Mouse (Mus musculus) heart, embryonic 12.5 days (tissue): ENCODE data around the gene Dzip1l. TPM values are rescaled to one million over a fixed set of nuclear protein-coding genes. Genes with fewer than 3 reads are reported as not detected.

Experiments
- ATAC-seq: fragments of 200-750 bp; cut with Nextera tagmentation; 2 replicates; pipeline ENCODE4 v1.8.0; 2017; ENCODE audit warnings: moderate TSS enrichment, moderate library complexity; ENCODE audit not compliant: insufficient number of reproducible peaks, low FRiP score
- H3K27ac ChIP-seq: fragments of 300-500 bp; sonication (generic); 2 replicates; pipeline ENCODE4 v1.5.1; 2016; ENCODE audit warnings: mild to moderate bottlenecking, moderate library complexity; ENCODE audit not compliant: poor library complexity, severe bottlenecking
- H3K27me3 ChIP-seq: fragments of 300-500 bp; sonication (generic); replicated peaks from 2 replicates; pipeline ENCODE4 v1.6.1; 2016; ENCODE audit warnings: mild to moderate bottlenecking, moderate library complexity
- H3K36me3 ChIP-seq: fragments of 300-500 bp; sonication (generic); 2 replicates; pipeline ENCODE4 v1.6.1; 2016; ENCODE audit warnings: mild to moderate bottlenecking, moderate library complexity
- H3K4me1 ChIP-seq: fragments of 300-500 bp; sonication (generic); replicated peaks from 2 replicates; pipeline ENCODE4 v1.6.1; 2016; ENCODE audit warnings: mild to moderate bottlenecking
- H3K4me2 ChIP-seq: fragments of 300-500 bp; sonication (generic); 2 replicates; pipeline ENCODE4 v1.6.1; 2016; ENCODE audit warnings: mild to moderate bottlenecking, moderate library complexity
- H3K4me3 ChIP-seq: fragments of 300-500 bp; sonication (generic); 2 replicates; pipeline ENCODE4 v1.5.1; 2016; ENCODE audit warnings: mild to moderate bottlenecking
- H3K9ac ChIP-seq: fragments of 300-500 bp; sonication (generic); 2 replicates; pipeline ENCODE4 v1.6.1; 2016; ENCODE audit warnings: mild to moderate bottlenecking, moderate library complexity
- H3K9me3 ChIP-seq: fragments of 300-500 bp; sonication (generic); replicated peaks from 2 replicates; pipeline ENCODE4 v1.6.1; 2016; ENCODE audit warnings: mild to moderate bottlenecking, moderate library complexity
- whole genome bisulfite sequencing: fragments of 180-500 bp; shearing (Covaris S2); methylation state at CpG from one replicate; pipeline ENCODE4 v1.1.7; 2016; 5-methylcytosine and 5-hydroxymethylcytosine counted together
- polyA plus RNA-seq: library from polyadenylated mRNA; unstranded; fragments of >200 nt; fragmentation: Nextera tagmentation; extraction: Ambion mirVana; gene quantifications from 2 replicates; pipeline ENCODE4 v1.2.1, GENCODE M21; 2016

Dzip1l gene
- polyA plus RNA-seq, 1 experiment from 2014 or later = 20.5 TPM

GRCm38 (mm10) chr9:99624117-99624516 lies 5.2 kb upstream of the Dzip1l start:
- ATAC-seq = no peak
- H3K27me3 ChIP-seq = no peaks in the 10 kb centered on the region
- H3K9ac ChIP-seq = no peak overlapping the region
- no peaks in the 10 kb centered on the region for H3K36me3 ChIP-seq
- 74% methylated on average over 6 of the region's 6 CpGs for WGBS
- H3K4me2 ChIP-seq = no peak overlapping the region
- H3K4me3 ChIP-seq = no peak overlapping the region
- peaks cover 7% of the 10 kb centered on the region for H3K4me1 ChIP-seq
- no peak overlapping the region for H3K27ac ChIP-seq
- no peaks in the 10 kb centered on the region; the same call in 1 of the 2 replicates for H3K9me3 ChIP-seq

DNA sequence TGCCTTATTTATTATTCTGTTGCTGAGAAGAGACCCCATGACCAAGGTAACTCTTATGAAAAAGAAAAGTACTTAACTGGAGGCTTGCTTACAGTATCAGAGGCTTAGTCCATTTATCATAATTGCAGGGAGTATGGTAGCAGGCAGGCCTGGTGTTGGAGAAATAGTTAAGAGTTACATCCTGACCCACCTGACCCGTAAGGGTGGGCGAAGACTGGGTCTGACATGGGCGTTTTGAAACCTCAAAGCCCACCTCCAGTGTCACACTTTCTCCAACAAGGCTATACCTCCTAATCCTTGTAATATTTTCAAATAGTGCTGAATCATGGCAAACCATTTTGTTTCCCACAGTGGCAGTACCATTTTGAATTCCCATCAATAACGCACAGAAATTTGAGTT lies 715 bp upstream of the Dzip1l start:
- peak overlapping the region; percentile 87; the same call in 1 of the 2 replicates for H3K27ac ChIP-seq
- H3K27me3 ChIP-seq = no peaks in the 10 kb centered on the region
- H3K9me3 ChIP-seq = no peaks in the 10 kb centered on the region; the same call in 1 of the 2 replicates
- WGBS = 56% methylated on average over 4 of the region's 4 CpGs
- peaks cover 29% of the 10 kb centered on the region for H3K4me1 ChIP-seq
- peak overlapping the region; percentile 84; the same call in 1 of the 2 replicates for H3K4me2 ChIP-seq
- no peak for ATAC-seq
- no peak overlapping the region for H3K4me3 ChIP-seq
- peaks cover 15% of the 10 kb centered on the region for H3K36me3 ChIP-seq
- H3K9ac ChIP-seq = no peak overlapping the region

DNA sequence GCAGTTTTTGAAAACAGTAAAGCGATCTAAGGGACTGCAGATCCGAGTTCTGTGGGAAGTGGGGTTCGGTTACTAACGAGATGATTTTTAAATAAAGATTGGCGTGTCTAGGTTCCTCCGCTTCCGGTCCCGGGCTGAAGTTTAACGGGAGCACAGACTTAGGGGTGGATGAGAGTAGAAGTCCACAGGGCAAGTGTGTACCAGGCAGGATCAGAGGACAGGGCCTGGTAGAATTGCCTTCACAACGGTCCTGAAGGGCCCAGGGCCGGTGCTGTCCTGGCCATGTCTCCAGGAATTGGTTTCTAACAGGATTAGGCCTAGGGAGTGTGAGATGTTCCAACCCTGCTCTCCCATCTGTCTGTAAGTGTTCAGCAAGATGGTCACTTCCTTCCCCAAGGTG lies 775 bp downstream of the Dzip1l start:
- WGBS = under 1% methylated on average over 11 of the region's 11 CpGs
- ATAC-seq = no peak
- Histone ChIP-seq H3K36me3 (peaks cover 29% of the 10 kb centered on the region), H3K4me3 (peak overlapping the region; percentile 72), H3K9ac (peak overlapping the region; percentile 84), H3K4me2 (peak overlapping the region; percentile 84), H3K4me1 (peaks cover 37% of the 10 kb centered on the region), H3K9me3 (no peaks in the 10 kb centered on the region; the same call in 1 of the 2 replicates), H3K27me3 (no peaks in the 10 kb centered on the region), H3K27ac (peak overlapping the region; percentile 87)

DNA sequence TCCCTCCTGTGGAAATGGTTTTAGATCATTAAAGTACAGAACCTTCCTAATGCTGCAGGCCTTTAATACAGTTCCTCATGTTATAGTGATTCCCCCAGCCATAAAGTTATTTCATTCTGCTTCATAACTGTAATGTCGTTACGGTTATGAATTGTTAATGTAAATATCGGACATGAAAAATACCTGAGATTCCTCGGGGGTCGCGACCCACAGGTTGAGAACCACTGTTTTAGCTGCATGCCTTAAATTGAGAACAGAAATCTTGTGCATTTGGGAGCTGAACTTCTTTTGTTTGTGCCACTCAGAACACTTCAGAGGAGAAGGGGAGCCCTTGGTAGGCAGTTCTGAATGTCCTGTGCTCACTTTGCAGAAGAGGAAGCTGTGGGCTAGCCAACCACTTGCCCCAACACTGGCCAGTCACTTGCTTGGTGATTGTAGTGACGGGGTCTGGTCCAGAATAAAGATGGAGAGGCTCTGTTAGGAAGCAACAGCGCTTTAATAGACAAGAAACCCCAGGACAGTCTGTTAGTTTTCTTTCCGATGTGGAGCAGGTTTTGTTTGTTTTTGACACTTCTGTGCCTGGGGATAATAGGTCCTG lies 1.3 kb downstream of the Dzip1l start:
- Histone ChIP-seq H3K27ac (peak overlapping the region; percentile 87), H3K9ac (peak overlapping the region; percentile 84), H3K4me1 (peaks cover 38% of the 10 kb centered on the region), H3K9me3 (no peaks in the 10 kb centered on the region; the same call in 1 of the 2 replicates), H3K4me3 (peak overlapping the region; percentile 72), H3K4me2 (peak overlapping the region; percentile 84), H3K36me3 (peaks cover 34% of the 10 kb centered on the region), H3K27me3 (no peaks in the 10 kb centered on the region)
- ATAC-seq = no peak
- 44% methylated on average over 9 of the region's 9 CpGs for WGBS

DNA sequence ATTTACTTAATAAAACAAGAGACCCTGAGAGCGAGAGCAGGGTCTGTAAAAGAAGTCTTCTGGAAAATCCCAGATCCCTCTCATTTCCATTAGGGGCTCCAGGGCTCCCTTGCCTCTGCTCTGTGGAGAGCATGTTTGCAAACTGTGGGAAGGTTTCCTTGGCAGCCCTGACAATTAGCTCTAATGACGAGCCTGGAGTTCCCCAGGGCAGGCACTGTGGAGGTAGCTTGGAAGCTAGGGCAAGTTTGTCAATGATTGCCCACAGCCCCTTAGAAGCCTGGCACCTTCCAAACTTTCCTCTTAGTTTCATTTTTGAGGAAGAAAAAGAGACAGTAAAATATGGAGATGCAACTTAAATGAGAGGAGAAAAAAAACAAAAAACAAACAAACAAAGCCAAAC lies 2.5 kb downstream of the Dzip1l start:
- peaks cover 44% of the 10 kb centered on the region for H3K36me3 ChIP-seq
- 51% methylated on average over 2 of the region's 2 CpGs for WGBS
- peaks cover 38% of the 10 kb centered on the region for H3K4me1 ChIP-seq
- no peak overlapping the region for H3K9ac ChIP-seq
- H3K9me3 ChIP-seq = no peaks in the 10 kb centered on the region; the same call in 1 of the 2 replicates
- no peak overlapping the region for H3K27ac ChIP-seq
- no peaks in the 10 kb centered on the region for H3K27me3 ChIP-seq
- H3K4me3 ChIP-seq = no peak overlapping the region
- H3K4me2 ChIP-seq = peak overlapping the region; percentile 29; the same call in 1 of the 2 replicates
- no peak for ATAC-seq

DNA sequence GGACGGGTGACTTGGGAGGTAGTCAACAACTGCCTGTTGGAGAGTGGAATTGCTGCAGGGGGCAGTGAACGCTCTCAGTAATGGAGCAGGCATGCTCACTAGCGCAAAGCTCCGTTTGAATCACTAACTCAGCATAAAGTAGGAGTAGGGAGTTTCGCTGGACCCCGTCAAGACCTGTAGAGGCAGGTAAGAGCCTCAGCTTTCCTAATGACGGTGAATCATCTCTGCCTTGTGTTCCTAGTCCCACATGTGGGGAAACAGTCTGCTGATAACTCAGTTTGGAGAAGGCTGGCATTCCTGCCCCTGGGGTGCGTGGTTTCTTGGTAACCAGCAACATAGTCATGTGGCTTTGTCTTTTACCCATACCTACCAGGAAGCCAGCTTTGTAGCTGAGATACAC lies 3.0 kb downstream of the Dzip1l start:
- no peaks in the 10 kb centered on the region for H3K27me3 ChIP-seq
- 60% methylated on average over 8 of the region's 8 CpGs for WGBS
- no peak overlapping the region for H3K4me3 ChIP-seq
- no peak overlapping the region for H3K27ac ChIP-seq
- no peaks in the 10 kb centered on the region; the same call in 1 of the 2 replicates for H3K9me3 ChIP-seq
- H3K36me3 ChIP-seq = peaks cover 49% of the 10 kb centered on the region
- H3K4me2 ChIP-seq = peak overlapping the region; percentile 29
- no peak for ATAC-seq
- H3K9ac ChIP-seq = peak overlapping the region; percentile 27; the same call in 1 of the 2 replicates
- peaks cover 38% of the 10 kb centered on the region for H3K4me1 ChIP-seq

GRCm38 (mm10) chr9:99636776-99637175 lies 7.5 kb downstream of the Dzip1l start:
- Histone ChIP-seq H3K27ac (no peak overlapping the region), H3K27me3 (no peaks in the 10 kb centered on the region), H3K36me3 (peaks cover 83% of the 10 kb centered on the region), H3K9me3 (no peaks in the 10 kb centered on the region), H3K9ac (no peak overlapping the region), H3K4me3 (no peak overlapping the region), H3K4me1 (peaks cover 19% of the 10 kb centered on the region), H3K4me2 (no peak overlapping the region)
- ATAC-seq = no peak
- WGBS = 88% methylated on average over 1 of the region's 1 CpGs

DNA sequence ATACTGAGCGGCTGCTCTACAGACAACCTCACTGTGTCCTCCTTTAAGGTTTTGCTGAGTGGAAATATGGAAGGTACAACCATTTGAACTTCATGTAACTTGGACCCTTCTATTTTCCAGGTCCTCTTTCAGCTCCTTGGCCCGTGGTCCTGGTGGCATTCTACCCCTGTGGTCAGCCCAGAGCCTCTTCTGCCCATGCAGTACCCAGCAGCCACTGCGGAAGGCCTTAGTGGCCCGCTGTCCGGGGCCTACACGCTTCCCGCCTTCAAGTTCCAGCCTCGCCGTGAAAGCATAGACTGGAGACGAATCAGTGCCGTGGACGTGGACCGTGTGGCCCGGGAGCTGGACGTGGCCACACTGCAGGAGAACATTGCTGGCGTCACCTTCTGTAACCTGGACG lies 7.9 kb downstream of the Dzip1l start:
- peaks cover 15% of the 10 kb centered on the region for H3K4me1 ChIP-seq
- H3K27me3 ChIP-seq = no peaks in the 10 kb centered on the region
- H3K4me3 ChIP-seq = no peak overlapping the region
- no peak overlapping the region for H3K4me2 ChIP-seq
- WGBS = 92% methylated on average over 17 of the region's 17 CpGs
- H3K27ac ChIP-seq = no peak overlapping the region
- ATAC-seq = no peak
- peaks cover 86% of the 10 kb centered on the region for H3K36me3 ChIP-seq
- no peak overlapping the region for H3K9ac ChIP-seq
- H3K9me3 ChIP-seq = no peaks in the 10 kb centered on the region

DNA sequence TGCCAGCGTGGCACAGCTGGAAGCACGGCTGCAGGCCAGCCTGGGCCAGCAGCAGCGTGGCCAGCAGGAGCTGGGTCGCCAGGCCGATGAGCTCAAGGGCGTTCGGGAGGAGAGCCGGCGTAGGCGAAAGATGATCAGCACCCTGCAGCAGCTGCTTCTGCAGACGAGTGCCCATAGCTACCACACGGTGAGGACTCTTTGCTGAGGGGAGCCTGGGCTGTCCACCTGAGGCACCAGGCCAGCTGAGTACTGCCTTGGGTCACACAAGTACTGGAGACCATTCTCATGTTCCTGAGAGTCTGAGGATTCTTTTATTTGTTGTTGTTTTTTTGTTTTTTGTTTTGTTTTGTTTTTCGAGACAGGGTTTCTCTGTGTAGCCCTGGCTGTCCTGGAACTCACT lies 8.4 kb downstream of the Dzip1l start:
- H3K27me3 ChIP-seq = no peaks in the 10 kb centered on the region
- no peak overlapping the region for H3K4me2 ChIP-seq
- WGBS = 88% methylated on average over 13 of the region's 13 CpGs
- peaks cover 86% of the 10 kb centered on the region for H3K36me3 ChIP-seq
- no peak for ATAC-seq
- H3K9ac ChIP-seq = no peak overlapping the region
- no peak overlapping the region for H3K27ac ChIP-seq
- no peaks in the 10 kb centered on the region for H3K9me3 ChIP-seq
- H3K4me3 ChIP-seq = no peak overlapping the region
- H3K4me1 ChIP-seq = 0 out of 2 replicates have a peak, but pooled peaks cover 10% of the 10 kb centered on the region

DNA sequence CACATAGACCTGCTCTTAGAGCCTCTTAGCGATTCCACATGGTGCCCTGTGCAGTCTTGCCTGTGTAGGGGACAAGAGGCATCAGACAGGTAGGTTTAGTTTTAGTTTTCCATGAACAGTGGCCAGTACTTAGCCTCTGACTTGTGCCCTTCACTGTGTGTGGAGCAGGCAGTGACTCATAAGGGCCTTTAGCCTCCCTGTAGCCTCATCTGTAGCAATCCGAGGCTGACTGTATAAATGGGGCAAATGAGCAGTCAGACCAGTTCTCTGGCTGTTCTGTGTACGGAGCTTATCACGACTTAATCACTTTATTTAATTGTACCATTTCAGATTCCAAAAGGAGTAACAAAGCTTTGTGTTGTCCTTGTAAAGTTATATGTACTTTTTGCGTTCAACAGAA lies 10.7 kb downstream of the Dzip1l start:
- H3K4me1 ChIP-seq = 0 out of 2 replicates have a peak, but pooled peaks cover 2% of the 10 kb centered on the region
- no peaks in the 10 kb centered on the region for H3K27me3 ChIP-seq
- no peak overlapping the region for H3K4me2 ChIP-seq
- H3K4me3 ChIP-seq = no peak overlapping the region
- peaks cover 82% of the 10 kb centered on the region for H3K36me3 ChIP-seq
- no peak overlapping the region for H3K27ac ChIP-seq
- no peaks in the 10 kb centered on the region for H3K9me3 ChIP-seq
- no peak for ATAC-seq
- no peak overlapping the region for H3K9ac ChIP-seq
- 87% methylated on average over 5 of the region's 5 CpGs for WGBS

DNA sequence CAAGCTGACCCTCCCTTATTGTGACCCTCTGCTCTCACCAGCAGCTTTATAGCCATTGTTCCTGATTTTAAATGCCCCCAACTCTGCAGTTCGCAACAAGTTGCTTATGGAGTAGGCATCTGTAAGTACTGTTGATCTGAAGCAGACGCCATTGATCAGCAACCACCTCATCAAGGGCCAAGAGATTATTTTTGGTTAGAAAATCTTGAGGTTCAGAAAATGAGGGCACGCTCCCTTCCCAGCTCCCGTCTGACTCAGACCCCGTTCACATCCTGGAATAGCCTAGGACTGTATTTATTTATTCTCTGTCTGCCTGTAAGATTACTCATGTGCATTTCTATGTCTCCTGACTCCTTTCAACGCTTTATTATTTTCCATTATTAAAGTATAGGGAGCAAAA lies 16.1 kb downstream of the Dzip1l start:
- Histone ChIP-seq H3K4me1 (no peaks in the 10 kb centered on the region), H3K9ac (no peak overlapping the region), H3K9me3 (no peaks in the 10 kb centered on the region), H3K27me3 (no peaks in the 10 kb centered on the region), H3K27ac (no peak overlapping the region), H3K36me3 (peaks cover 84% of the 10 kb centered on the region), H3K4me2 (no peak overlapping the region), H3K4me3 (no peak overlapping the region)
- ATAC-seq = no peak
- WGBS = 88% methylated on average over 6 of the region's 6 CpGs

- Histone ChIP-seq H3K27me3 (no peaks in the 10 kb centered on the region), H3K4me2 (no peak overlapping the region), H3K4me3 (no peak overlapping the region), H3K27ac (no peak overlapping the region), H3K36me3 (peaks cover 88% of the 10 kb centered on the region), H3K4me1 (no peaks in the 10 kb centered on the region), H3K9ac (no peak overlapping the region), H3K9me3 (no peaks in the 10 kb centered on the region)
- no peak for ATAC-seq
- WGBS = 87% methylated on average over 6 of the region's 6 CpGs
These were observed 16.8 kb downstream of the Dzip1l start for GRCm38 (mm10) chr9:99646102-99646501.
